Mouse (Mus musculus) lung, adult 2 months (tissue): ENCODE results near the gene Ythdf1. TPM values are rescaled to one million over a fixed set of nuclear protein-coding genes. Genes with fewer than 3 reads are reported as not detected.

Experiments used
- DNase-seq: peaks from one replicate; pipeline ENCODE4 v3.0.0; 2022
- H3K4me1 ChIP-seq: fragments of 200-500 bp; 2 replicates; pipeline ENCODE4 v1.6.1; 2011; ENCODE audit warnings: low read length; ENCODE audit not compliant: control insufficient read depth, insufficient read depth
- H3K4me3 ChIP-seq: fragments of 200-500 bp; replicated peaks from 2 replicates; pipeline ENCODE3; 2011; ENCODE audit warnings: low read depth, mild to moderate bottlenecking, control low read depth, low read length; ENCODE audit errors: extremely low read depth
- CTCF ChIP-seq: fragments of 200-500 bp; IDR thresholded peaks from 2 replicates; pipeline ENCODE4 v1.5.1; 2011; ENCODE audit warnings: mild to moderate bottlenecking, low read length, control low read depth; ENCODE audit not compliant: insufficient read depth
- POLR2A ChIP-seq: fragments of 200-500 bp; IDR thresholded peaks from 2 replicates; pipeline ENCODE4 v1.6.1; 2011; ENCODE audit warnings: low read depth, mild to moderate bottlenecking, control low read depth, low read length, borderline replicate concordance; ENCODE audit errors: extremely low read depth
- WGBS: fragments of 180-500 bp; shearing (Covaris S2); methylation state at CpG from one replicate; pipeline ENCODE4 v1.1.7; 2018; 5-methylcytosine and 5-hydroxymethylcytosine counted together
- polyA plus RNA-seq: library from polyadenylated mRNA; depleted of rRNA; stranded (reverse); fragments of >200 nt; gene quantifications from 2 replicates; pipeline ENCODE4 v1.2.3, GENCODE M21; 2012

The Ythdf1 gene
- polyA plus RNA-seq, 1 experiment, result 42.9 TPM

- Histone ChIP-seq H3K4me1 (no peaks in the 10 kb centered on the region), H3K4me3 (no peak overlapping the region)
- 2% methylated on average over 13 of the region's 13 CpGs for WGBS
- TF ChIP-seq CTCF (peak; percentile 69), POLR2A (no peak)
- DNase-seq, result peak; percentile 44
Measured at GRCm38 (mm10) chr2:180894734-180895133, 26.0 kb downstream of the Ythdf1 start.

- Histone ChIP-seq H3K4me3 (no peak overlapping the region), H3K4me1 (no peaks in the 10 kb centered on the region)
- no peak for DNase-seq
- TF ChIP-seq CTCF, result no peak
- TF ChIP-seq POLR2A, result no peak
- under 1% methylated on average over 56 of the region's 57 CpGs for WGBS
Measured at GRCm38 (mm10) chr2:180894029-180894623, 26.6 kb downstream of the Ythdf1 start.

- H3K4me3 ChIP-seq, result no peak overlapping the region
- WGBS, result 2% methylated on average over 50 of the region's 50 CpGs
- TF ChIP-seq CTCF (no peak), POLR2A (no peak)
- no peaks in the 10 kb centered on the region for H3K4me1 ChIP-seq
- DNase-seq, result no peak
Measured at GRCm38 (mm10) chr2:180893537-180894028, 27.2 kb downstream of the Ythdf1 start.

- DNase-seq, result no peak
- 1% methylated on average over 97 of the region's 97 CpGs for whole genome bisulfite sequencing
- Histone ChIP-seq H3K4me3 (no peak overlapping the region), H3K4me1 (no peaks in the 10 kb centered on the region)
- TF ChIP-seq POLR2A, result no peak
- TF ChIP-seq CTCF, result no peak
Measured at GRCm38 (mm10) chr2:180892841-180893521, 27.8 kb downstream of the Ythdf1 start.

- no peak for DNase-seq
- no peak for TF ChIP-seq POLR2A
- no peak for TF ChIP-seq CTCF
- Histone ChIP-seq H3K4me1 (no peaks in the 10 kb centered on the region), H3K4me3 (no peak overlapping the region)
- 15% methylated on average over 9 of the region's 9 CpGs for WGBS
Measured at GRCm38 (mm10) chr2:180891835-180892323, 28.9 kb downstream of the Ythdf1 start.

- TF ChIP-seq POLR2A, result no peak
- no peak for TF ChIP-seq CTCF
- no peaks in the 10 kb centered on the region for H3K4me1 ChIP-seq
- 2% methylated on average over 37 of the region's 37 CpGs for WGBS
- H3K4me3 ChIP-seq, result no peak overlapping the region
- no peak for DNase-seq
Measured at GRCm38 (mm10) chr2:180891075-180891834, 29.5 kb downstream of the Ythdf1 start.

- Histone ChIP-seq H3K4me3 (no peak overlapping the region), H3K4me1 (no peaks in the 10 kb centered on the region)
- WGBS, result 3% methylated on average over 29 of the region's 29 CpGs
- no peak for DNase-seq
- TF ChIP-seq POLR2A (no peak), CTCF (no peak)
Measured at GRCm38 (mm10) chr2:180890422-180891074, 30.2 kb downstream of the Ythdf1 start.

GRCm38 (mm10) chr2:180889921-180890280, 30.8 kb downstream of the Ythdf1 start:
- Histone ChIP-seq H3K4me1 (no peaks in the 10 kb centered on the region), H3K4me3 (no peak overlapping the region)
- TF ChIP-seq POLR2A, result no peak
- no peak for TF ChIP-seq CTCF
- DNase-seq, result no peak
- WGBS, result 24% methylated on average over 4 of the region's 4 CpGs

- no peak overlapping the region for H3K4me3 ChIP-seq
- no peak for TF ChIP-seq POLR2A
- no peak for TF ChIP-seq CTCF
- DNase-seq, result no peak
- no peaks in the 10 kb centered on the region for H3K4me1 ChIP-seq
- 19% methylated on average over 19 of the region's 19 CpGs for WGBS
Measured at GRCm38 (mm10) chr2:180889271-180889920, 31.4 kb downstream of the Ythdf1 start.

GRCm38 (mm10) chr2:180885270-180885669, 35.5 kb downstream of the Ythdf1 start:
- Histone ChIP-seq H3K4me3 (no peak overlapping the region), H3K4me1 (no peaks in the 10 kb centered on the region)
- WGBS, result 50% methylated on average over 5 of the region's 5 CpGs
- TF ChIP-seq POLR2A (no peak), CTCF (no peak)
- DNase-seq, result no peak
